Mouse (Mus musculus) E14TG2a.4 (cell line): ENCODE data around the gene Haao.
A peak's percentile ranks its signal among the peaks of the same experiment; 100 is the strongest.

ENCODE experiments used
- CTCF ChIP-seq: conservative IDR thresholded peaks from 2 replicates; pipeline ENCODE4 v1.5.1; 2014; ENCODE audit warnings: low read length
- NANOG ChIP-seq: IDR thresholded peaks from 2 replicates; pipeline ENCODE4 v1.6.1; 2014; ENCODE audit warnings: borderline replicate concordance, low read length, mixed read lengths

GRCm38 (mm10) chr17:83896723-83897122 is 49.0 kb upstream of the Haao start:
- TF ChIP-seq CTCF (peak; percentile 83), NANOG (no peak)
